Mouse (Mus musculus) cerebellum, adult 11 months (tissue): Measurements from ENCODE around the gene Cercam.
"Not testable (repeated sequence)": the region's sequence is repeated elsewhere in the genome, so short reads cannot be mapped to it uniquely, and the experiment has no call there.

ENCODE experiments used
- DNase-seq: peaks from one replicate; pipeline ENCODE4 v3.0.0; 2022

Cercam gene

GRCm38 (mm10) chr2:29855585-29856210 is 13.3 kb upstream of the Cercam start:
- DNase-seq = no peak

DNA sequence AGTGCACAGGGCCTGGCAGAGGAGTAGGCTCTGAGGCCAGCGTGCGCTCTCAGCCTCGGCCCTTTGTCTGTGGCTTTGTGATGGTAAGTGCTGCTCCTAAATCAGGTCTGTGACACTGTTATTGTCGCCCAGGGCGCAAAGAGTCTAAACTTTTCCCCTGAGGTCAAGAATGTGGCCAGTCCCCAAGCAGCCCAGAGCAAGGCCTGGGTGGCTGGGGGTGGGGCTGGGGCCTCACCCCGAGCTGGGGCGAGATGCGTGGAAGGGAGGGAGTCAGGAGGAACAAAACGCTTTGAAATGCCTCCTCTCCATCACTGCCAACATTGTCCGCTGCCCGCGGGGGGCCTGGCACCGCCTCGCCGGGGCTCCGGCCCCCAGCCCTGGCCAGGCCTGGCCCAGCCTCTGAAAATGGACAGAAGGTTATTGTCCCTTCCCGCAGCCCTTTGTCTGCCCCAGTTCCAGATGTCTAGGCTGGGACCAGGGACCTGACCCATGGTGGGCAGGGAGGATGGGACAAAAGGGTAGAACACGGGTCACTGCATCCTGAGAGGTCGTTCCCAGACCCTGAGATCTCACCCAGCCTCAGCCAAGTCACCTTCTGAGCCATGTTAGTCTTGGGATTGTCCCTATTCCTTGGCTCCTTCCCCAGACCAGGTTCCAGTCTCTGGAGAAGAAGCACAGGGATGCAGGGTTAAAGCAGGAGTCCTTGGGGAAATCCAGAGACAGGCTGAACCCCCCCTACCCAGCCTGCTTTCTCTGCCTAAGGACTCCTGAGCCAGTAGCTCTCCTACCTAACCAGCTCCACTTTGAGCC is 12.3 kb upstream of the Cercam start:
- DNase-seq = no peak

DNA sequence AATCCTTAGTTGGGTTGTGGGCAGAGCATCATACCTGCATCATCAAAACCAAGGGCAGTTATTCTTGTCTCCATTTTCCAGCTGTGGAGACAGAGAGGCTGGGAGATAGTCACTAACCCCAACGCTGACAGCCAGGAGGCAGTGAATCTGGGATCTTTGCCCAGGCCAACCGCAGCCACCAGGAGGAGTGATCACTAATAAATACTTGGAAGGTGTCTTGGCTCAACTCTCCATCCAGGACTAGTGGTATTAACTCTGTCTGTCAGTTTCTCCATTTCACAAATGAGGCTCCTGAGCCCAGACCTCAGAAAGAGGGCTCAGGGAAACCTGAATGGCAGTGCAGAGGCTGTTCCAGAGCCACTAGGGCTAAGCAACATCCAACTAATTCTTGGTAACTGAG is 11.6 kb upstream of the Cercam start:
- no peak for DNase-seq

DNA sequence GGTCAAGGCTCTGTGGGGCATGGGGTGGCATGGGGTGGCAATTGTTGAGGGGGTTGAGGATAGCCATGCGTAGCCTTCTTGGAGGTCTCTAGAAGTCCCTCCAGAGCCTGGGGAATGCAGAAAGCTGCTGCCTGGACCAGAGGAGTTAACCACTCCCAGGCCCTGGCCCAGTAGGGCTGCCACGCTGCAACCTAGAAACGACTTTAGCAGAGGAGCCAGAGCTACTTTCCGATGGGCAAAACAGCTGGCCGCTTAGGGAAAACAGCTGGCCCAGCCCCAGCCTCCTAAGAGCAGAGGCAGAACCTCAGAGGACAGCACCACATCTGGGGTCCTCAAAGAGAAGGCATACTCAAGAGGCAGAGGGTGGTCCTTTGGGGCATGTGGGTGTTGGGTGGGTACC is 11.0 kb upstream of the Cercam start:
- DNase-seq = no peak

DNA sequence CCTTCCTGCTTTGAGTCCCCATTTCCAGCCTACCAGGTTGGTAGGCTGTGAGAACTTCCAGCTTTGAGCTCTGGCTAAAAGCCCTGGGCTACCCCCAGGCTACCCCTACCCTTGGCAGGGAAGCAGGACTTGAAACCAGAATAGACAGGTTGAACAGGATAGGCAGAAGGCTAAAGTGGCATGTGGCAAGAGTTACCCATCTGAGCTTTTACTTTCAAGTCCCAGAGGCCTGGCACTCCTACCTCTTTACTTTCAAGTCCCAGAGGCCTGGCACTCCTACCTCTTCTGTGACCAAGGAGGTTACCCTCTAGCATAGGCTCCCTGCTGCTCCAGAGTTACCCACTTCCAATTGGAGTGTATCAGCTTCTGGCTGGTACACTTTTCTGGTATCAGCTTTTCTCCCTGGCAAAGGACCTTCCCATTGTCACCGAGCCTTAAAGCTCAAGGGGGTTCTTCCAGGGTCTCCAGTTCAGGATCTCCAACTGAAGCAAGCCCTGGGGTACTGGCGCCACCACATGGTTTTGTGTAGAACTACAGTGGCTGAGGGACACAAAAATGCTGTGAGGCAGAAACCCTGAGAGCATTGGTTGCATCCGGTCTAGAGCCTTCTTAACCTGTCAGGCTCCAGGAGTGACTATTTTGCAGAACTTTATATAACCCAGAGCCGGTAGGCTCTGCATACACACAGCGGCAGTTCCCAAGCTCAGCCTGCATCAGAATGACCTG is 10.1 kb upstream of the Cercam start:
- no peak for DNase-seq

- DNase-seq = no peak
Observed at GRCm38 (mm10) chr2:29865125-29865524, 3.8 kb upstream of the Cercam start.

- DNase-seq = no peak
Observed at GRCm38 (mm10) chr2:29869646-29870451, 885 bp downstream of the Cercam start.

GRCm38 (mm10) chr2:29872581-29873295 is 3.8 kb downstream of the Cercam start:
- peak; percentile 57 for DNase-seq

DNA sequence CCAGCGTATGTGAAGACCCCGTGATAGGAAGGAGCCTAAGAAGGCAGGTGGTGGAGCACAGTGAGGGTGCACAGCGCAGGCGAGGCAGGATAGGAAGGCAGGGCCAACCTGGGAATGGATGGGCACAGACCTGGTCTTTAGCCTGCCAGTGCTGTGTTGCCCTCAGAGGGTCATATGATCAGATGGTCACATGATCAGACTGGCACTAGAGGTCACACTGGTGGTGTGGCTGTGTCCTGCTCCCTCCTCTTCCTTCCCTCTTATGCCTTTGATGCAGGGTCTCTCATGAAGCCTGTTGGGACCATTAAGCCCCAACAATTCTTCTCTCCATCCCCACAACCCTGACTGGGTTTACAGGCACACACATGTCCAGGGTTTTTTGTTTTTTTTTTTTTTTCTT is 4.8 kb downstream of the Cercam start:
- no peak for DNase-seq

GRCm38 (mm10) chr2:29878061-29878460 is 9.1 kb downstream of the Cercam start:
- DNase-seq = no peak

GRCm38 (mm10) chr2:29879191-29879590 is 10.2 kb downstream of the Cercam start:
- no peak for DNase-seq

- DNase-seq = no peak
Observed at GRCm38 (mm10) chr2:29879964-29880830, 11.2 kb downstream of the Cercam start.

- not testable (repeated sequence) for DNase-seq
Observed at GRCm38 (mm10) chr2:29886659-29887292, 17.8 kb downstream of the Cercam start.

DNA sequence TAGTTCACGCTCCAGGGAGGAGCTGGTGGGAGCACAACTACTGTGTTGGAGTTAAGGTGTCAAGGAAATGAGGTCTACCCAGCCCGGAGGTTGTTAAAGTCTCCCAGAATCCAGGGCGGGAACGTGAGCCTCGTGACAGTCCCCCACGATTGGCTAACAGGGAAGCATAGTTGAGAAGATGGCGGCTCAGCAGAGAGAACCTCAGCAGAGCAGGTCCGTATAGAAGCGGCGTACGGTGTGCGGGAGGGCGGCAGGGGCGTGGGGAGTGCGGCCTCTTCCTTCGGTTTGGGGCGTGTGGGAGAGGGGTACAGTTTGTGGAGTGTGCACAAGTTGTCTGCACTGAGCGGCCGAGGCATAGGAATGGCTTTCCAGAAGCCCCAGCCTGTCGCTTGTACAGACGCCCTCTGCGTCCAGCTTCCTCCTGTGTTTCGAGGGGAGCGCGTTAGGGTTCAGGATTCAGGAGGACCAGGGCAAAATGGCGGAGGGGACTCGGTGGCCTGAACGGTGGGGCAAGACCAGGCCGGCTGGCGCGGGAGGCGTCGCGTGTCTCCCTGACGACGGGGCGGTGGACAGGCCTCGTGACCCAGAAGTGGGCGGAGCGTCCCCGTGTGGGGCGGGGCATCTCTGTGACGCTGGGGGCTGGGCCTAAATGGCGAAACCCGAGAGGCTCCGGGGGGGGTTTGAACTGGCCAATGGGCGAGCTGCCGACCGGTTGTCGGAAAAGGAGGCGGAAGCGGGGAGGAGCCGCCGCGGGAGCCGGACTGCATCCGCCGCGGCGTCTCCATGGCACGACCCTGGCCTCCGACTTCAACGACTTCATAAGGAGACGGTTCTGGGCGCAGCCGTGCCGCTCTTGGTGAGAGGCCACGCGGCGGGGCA is 20.3 kb downstream of the Cercam start, which contains the start of gene Odf2:
Gene Odf2 (plus strand): TSS at position 156 of the 879 bp plus-strand sequence.
- peak; percentile 100 for DNase-seq

DNA sequence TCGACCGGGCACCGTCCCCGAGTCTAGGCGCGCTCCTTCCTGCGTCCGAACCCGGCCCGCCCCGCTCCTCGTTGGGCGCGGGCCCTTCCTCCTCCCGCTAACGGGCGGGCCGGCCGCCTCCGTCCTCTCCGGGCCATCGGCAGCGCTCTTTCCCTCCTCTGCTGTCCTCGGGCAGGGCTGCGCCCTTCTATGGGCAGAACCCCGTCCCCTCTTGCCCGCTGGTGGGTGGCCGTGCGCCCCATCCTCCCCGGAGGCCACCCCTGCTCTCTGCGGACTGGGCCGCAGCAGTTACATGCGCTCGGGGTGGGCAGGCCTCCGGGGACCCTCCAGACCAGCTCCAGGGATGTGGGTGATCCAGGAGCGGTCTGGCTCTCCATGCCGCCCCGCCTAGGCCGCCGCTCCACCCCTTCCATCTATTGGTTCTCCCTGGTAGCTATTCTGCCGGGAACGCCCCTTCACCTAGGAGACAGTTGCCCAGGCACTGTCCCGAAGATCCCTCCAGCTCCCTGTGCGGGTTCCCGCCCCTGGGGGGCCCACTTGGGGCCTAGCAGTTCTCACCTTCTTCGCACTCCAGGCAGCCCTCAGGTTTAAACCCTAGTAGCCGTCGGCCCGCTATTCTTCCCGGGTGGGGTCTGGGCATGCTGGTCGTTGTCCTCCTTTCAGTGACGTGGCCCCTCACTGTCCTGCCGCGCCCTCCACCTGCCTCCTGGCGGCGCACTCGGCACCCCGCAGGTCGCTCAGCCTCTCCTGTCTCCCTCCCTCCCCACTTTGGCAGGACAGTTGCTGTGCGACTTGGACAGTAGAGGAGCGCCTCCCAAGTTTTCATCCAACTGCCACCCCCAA is 21.2 kb downstream of the Cercam start:
- DNase-seq = peak; percentile 89

DNA sequence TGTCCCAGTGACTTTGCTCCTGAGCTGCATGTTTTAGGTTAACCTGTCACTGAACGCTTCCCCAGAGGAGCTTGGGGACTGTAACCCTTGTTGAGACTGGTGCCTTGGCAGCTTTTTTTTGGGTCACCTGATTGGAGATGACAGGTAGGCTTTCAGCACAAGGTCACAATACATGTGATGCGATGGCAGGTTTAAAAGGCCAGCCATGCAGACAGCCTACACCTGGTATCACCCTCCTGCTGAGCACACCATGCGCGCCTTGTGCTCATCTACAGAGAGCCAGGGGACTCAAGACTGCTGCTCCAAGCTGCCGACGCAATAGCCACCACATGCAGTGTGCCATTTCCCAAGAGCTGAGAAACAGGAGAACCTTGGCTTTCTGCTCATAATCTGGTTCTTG is 22.8 kb downstream of the Cercam start:
- DNase-seq = peak; percentile 57

DNA sequence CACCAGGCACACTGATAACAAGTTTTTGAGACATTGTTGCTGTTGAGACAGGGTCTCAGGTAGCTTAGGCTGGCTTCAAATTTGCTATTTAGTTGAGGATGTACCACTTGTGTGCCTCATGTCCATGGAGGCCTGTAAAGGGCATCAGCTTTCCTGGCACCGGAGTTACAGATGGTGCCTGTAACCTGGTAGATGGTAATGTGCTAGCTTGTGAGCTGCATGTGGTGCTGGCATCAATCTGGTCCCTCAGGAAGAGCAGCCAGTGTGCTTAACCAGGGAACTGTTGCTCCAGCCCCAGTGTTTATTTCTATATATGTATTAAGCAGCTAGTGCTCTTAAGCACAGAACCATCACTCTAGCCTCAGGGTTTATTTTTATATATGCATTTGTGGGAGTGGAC is 27.1 kb downstream of the Cercam start:
- DNase-seq = no peak

- DNase-seq = no peak
Observed at GRCm38 (mm10) chr2:29897366-29897765, 28.4 kb downstream of the Cercam start.

GRCm38 (mm10) chr2:29898081-29898480 is 29.1 kb downstream of the Cercam start:
- DNase-seq = no peak
